Mouse (Mus musculus): ENCODE results near the gene Gm21190. TPM values are rescaled to one million over a fixed set of nuclear protein-coding genes. Genes with fewer than 3 reads are reported as not detected.
A peak's percentile ranks its signal among the peaks of the same experiment; 100 is the strongest.
"Not testable (repeated sequence)": the region's sequence is repeated elsewhere in the genome, so short reads cannot be mapped to it uniquely, and the experiment has no call there.

Gene Gm21190
- polyA plus RNA-seq (2015; fragmentation: Nextera tagmentation; extraction: Ambion mirVana) = not detected in 2 replicates

DNA sequence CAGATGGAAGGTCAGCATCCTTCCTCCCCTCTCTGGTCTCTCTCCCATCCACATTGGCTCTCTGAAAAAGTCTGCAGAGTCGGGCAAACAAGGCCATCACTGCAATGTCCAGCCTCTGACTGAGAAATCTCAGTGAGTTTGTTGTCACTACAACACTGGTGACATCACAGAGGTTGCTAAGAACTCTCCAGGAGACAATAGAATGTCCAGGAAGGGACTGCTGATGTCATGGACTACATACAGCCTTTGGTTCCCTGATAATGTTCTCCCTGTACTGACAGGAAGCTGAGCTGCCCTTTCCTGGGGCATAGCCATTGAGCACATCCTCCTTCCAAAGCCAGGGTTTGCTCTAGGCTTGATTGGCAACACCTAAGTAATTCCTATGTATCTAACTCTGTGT lies at the start of gene Gm21190:
TSS of gene Gm21190 (minus strand) at position 101 of the 400 bp plus-strand sequence.
- H3K27me3 ChIP-seq (ENCODE audit: insufficient read depth, low read length); DNase-seq (ENCODE audit: low spot score); H3K4me3 ChIP-seq (replicated peaks; ENCODE audit: low read depth, low read length); H3K4me1 ChIP-seq (replicated peaks; ENCODE audit: insufficient read depth, low read length); H3K36me3 ChIP-seq (ENCODE audit: insufficient read depth, low read length); ATAC-seq (replicated peaks; ENCODE audit: low FRiP score, low read depth); H3K4me2 ChIP-seq (ENCODE audit: low read length); H3K9me3 ChIP-seq (replicated peaks; ENCODE audit: low read length); H3K27ac ChIP-seq; H3K9ac ChIP-seq (ENCODE audit: low read depth, low read length): not testable (repeated sequence)
- no CpG with 5 or more reads among the region's 1 CpGs for WGBS

DNA sequence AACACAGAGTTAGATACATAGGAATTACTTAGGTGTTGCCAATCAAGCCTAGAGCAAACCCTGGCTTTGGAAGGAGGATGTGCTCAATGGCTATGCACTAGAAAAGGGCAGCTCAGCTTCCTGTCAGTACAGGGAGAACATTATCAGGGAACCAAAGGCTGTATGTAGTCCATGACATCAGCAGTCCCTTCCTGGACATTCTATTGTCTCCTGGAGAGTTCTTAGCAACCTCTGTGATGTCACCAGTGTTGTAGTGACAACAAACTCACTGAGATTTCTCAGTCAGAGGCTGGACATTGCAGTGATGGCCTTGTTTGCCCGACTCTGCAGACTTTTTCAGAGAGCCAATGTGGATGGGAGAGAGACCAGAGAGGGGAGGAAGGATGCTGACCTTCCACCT lies 48.0 kb upstream of the Gm21190 start, which contains the start of gene Gm21083:
TSS of gene Gm21083 (plus strand) at position 301 of the 400 bp plus-strand sequence.
- not testable (repeated sequence) for H3K9me3 ChIP-seq (replicated peaks; ENCODE audit: low read length); H3K4me3 ChIP-seq (replicated peaks; ENCODE audit: low read depth, low read length); H3K27ac ChIP-seq; H3K27me3 ChIP-seq (ENCODE audit: insufficient read depth, low read length); H3K4me2 ChIP-seq (ENCODE audit: low read length); H3K36me3 ChIP-seq (ENCODE audit: insufficient read depth, low read length); DNase-seq (ENCODE audit: low spot score); H3K4me1 ChIP-seq (replicated peaks; ENCODE audit: insufficient read depth, low read length); ATAC-seq (replicated peaks; ENCODE audit: low FRiP score, low read depth); H3K9ac ChIP-seq (ENCODE audit: low read depth, low read length)
- WGBS = no CpG with 5 or more reads among the region's 1 CpGs

DNA sequence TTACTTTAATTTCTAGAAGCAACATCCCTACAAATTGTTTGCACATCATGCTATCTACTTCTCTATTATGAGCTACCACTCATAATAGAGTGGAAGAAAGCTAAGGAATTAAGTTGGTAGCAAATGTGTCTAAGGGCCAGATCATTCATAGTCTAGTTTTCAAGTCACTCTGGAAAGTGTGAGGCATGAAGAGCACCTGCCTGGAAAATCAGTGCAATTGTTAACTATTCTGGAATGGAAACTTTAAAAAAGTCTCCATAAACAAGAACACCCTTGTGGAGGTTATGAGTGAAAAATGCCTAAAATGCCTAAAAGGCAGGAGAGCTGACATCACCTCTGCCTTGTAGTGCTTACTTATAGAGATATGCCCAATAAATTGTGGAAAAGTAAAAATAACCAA lies 44.7 kb upstream of the Gm21190 start:
- H3K9ac ChIP-seq (ENCODE audit: low read depth, low read length); H3K27ac ChIP-seq; ATAC-seq (replicated peaks; ENCODE audit: low FRiP score, low read depth); H3K27me3 ChIP-seq (ENCODE audit: insufficient read depth, low read length); H3K4me2 ChIP-seq (ENCODE audit: low read length); DNase-seq (ENCODE audit: low spot score); H3K36me3 ChIP-seq (ENCODE audit: insufficient read depth, low read length); H3K4me3 ChIP-seq (replicated peaks; ENCODE audit: low read depth, low read length); H3K4me1 ChIP-seq (replicated peaks; ENCODE audit: insufficient read depth, low read length); H3K9me3 ChIP-seq (replicated peaks; ENCODE audit: low read length): not testable (repeated sequence)

DNA sequence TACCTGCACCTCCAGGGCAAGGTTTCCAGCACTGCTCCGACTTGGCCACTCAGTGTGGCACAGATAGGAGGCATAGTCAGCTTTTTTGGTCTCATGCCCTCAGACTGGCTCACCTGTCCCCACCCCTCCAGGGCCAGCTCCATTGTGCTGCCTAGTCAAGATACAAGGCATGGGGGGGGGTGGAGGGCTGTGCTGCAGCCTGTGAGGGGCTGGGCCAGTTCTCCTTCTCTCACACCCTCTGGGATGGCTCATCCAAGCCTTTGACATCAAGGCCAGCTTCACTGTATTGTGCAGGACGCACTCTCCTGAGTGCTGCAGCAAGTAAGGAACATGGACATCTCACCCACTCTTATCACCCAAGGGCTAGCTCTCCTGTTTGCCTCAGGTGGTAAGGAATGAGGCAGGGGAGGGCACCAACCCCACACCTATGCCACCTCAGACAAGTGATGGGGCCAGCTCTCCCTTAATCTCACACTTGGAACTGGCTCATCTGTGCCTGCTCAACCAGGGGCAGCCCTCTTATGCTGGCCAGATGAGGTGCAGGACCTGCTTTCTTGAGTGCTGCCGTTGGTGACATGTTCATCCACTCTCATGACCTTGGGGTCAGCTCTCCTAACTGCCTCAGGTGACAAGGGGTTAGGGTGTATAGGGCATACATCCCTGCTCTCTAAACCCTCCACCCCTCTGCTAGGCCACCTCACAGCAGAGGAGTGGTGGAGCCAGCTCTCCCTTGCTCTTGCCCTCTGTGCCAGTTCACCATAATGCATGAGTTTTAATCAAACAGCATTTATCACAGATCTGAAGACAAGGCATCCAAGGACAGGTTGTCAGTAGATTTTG lies 32.6 kb upstream of the Gm21190 start:
- not testable (repeated sequence) for H3K9ac ChIP-seq (ENCODE audit: low read depth, low read length); H3K27ac ChIP-seq; H3K4me2 ChIP-seq (ENCODE audit: low read length); H3K27me3 ChIP-seq (ENCODE audit: insufficient read depth, low read length); H3K4me3 ChIP-seq (replicated peaks; ENCODE audit: low read depth, low read length); H3K9me3 ChIP-seq (replicated peaks; ENCODE audit: low read length); H3K36me3 ChIP-seq (ENCODE audit: insufficient read depth, low read length); DNase-seq (ENCODE audit: low spot score); H3K4me1 ChIP-seq (replicated peaks; ENCODE audit: insufficient read depth, low read length)
- ATAC-seq (replicated peaks; ENCODE audit: low FRiP score, low read depth) = peak; percentile 59
- WGBS = 73% methylated on average over 3 of the region's 3 CpGs

DNA sequence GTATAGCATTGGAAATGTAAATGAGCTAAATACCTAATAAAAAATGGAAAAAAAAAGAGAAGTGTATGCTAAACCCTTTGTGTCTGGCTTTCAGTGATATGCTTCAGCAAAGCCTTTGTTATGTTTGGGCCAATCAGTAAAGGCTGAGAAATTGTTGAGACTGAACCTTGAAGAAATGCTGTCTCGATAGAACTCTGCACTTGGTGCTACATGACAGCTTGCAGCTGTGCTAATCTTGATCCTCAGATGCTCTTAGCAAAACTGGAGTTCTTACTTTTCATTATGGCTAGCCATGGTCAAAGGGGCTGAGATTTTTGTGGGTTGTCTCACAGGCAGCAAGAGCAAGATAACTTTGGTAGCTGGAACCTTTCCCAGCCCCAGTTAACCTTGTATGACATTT lies 29.6 kb upstream of the Gm21190 start:
- ATAC-seq (replicated peaks; ENCODE audit: low FRiP score, low read depth); H3K4me1 ChIP-seq (replicated peaks; ENCODE audit: insufficient read depth, low read length); H3K4me2 ChIP-seq (ENCODE audit: low read length); H3K36me3 ChIP-seq (ENCODE audit: insufficient read depth, low read length); H3K9ac ChIP-seq (ENCODE audit: low read depth, low read length); H3K27ac ChIP-seq; H3K27me3 ChIP-seq (ENCODE audit: insufficient read depth, low read length); H3K9me3 ChIP-seq (replicated peaks; ENCODE audit: low read length); H3K4me3 ChIP-seq (replicated peaks; ENCODE audit: low read depth, low read length): not testable (repeated sequence)
- WGBS = 55% methylated on average over 1 of the region's 1 CpGs
- peak; percentile 4 for DNase-seq (ENCODE audit: low spot score)

DNA sequence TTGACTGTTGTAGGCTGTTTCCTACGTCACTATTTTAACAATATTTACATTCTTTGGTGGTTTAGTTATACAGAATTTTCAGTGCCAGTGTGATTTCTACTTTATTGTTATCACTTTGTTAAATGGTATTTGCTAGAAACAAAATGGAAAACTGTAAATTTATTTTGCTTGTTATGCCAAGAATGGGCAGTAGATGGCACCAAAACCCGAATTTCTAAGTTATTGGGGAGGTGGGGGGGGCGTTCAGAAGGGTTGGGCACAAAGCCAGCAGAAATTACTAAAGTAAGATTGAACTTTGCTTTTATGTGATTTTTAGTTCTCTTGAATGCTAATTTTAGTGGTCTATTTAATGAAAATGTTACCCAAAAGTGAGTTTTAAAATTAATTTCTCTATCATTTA lies 20.6 kb upstream of the Gm21190 start:
- not testable (repeated sequence) for H3K27ac ChIP-seq; H3K4me1 ChIP-seq (replicated peaks; ENCODE audit: insufficient read depth, low read length); H3K36me3 ChIP-seq (ENCODE audit: insufficient read depth, low read length); H3K9ac ChIP-seq (ENCODE audit: low read depth, low read length); H3K27me3 ChIP-seq (ENCODE audit: insufficient read depth, low read length); H3K4me3 ChIP-seq (replicated peaks; ENCODE audit: low read depth, low read length); H3K9me3 ChIP-seq (replicated peaks; ENCODE audit: low read length); H3K4me2 ChIP-seq (ENCODE audit: low read length); ATAC-seq (replicated peaks; ENCODE audit: low FRiP score, low read depth)
- DNase-seq (ENCODE audit: low spot score) = peak; percentile 19
- 13% methylated on average over 3 of the region's 3 CpGs for WGBS
- TF ChIP-seq CTCF (IDR thresholded peaks at IDR 0.05; ENCODE audit: low read depth) = peak; percentile 61

DNA sequence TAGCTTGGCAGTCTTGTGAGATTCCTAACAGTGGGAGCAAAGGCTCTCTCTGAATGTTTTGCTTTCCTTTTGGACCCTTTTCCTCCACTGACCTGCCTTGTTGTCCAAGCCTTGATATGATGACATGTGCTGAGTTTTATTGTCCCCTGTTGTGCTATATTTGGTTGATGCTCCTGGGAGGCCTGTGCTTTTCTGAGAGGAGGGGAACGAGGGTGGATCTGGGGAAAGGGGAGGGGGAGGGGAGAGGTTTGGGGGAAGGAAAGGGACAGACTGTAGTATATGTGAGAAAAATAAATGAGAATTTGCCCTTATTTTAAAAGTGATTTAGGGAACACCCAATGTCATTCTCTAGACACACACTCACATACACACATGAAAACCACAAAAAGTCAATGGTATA lies 20.1 kb upstream of the Gm21190 start:
- WGBS = 43% methylated on average over 1 of the region's 1 CpGs
- H3K9me3 ChIP-seq (replicated peaks; ENCODE audit: low read length); H3K9ac ChIP-seq (ENCODE audit: low read depth, low read length); H3K4me2 ChIP-seq (ENCODE audit: low read length); H3K4me3 ChIP-seq (replicated peaks; ENCODE audit: low read depth, low read length); H3K4me1 ChIP-seq (replicated peaks; ENCODE audit: insufficient read depth, low read length); ATAC-seq (replicated peaks; ENCODE audit: low FRiP score, low read depth); H3K27me3 ChIP-seq (ENCODE audit: insufficient read depth, low read length); H3K27ac ChIP-seq; H3K36me3 ChIP-seq (ENCODE audit: insufficient read depth, low read length): not testable (repeated sequence)
- DNase-seq (ENCODE audit: low spot score) = peak; percentile 34

DNA sequence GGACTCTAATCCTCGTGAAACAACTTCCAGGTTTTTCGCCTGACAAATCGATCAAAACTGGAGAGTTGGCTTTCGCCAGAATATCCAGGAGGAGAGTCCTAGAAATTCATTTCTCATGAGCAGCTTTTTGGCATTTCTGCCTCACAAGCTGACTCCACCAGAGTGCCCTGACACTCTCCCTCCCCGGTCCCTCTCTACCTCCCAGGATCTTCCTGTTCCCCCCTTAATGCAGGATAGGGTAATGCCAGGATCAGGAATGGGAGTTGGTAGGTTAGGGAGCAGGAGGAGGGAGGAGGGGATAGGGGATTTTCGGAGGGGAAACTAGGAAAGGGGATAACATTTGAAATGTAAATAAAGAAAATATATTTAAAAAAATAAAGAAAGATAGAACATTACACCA lies 19.6 kb upstream of the Gm21190 start:
- not testable (repeated sequence) for DNase-seq (ENCODE audit: low spot score); H3K27ac ChIP-seq; H3K27me3 ChIP-seq (ENCODE audit: insufficient read depth, low read length); H3K4me3 ChIP-seq (replicated peaks; ENCODE audit: low read depth, low read length); H3K9me3 ChIP-seq (replicated peaks; ENCODE audit: low read length); H3K4me2 ChIP-seq (ENCODE audit: low read length); ATAC-seq (replicated peaks; ENCODE audit: low FRiP score, low read depth); H3K36me3 ChIP-seq (ENCODE audit: insufficient read depth, low read length); H3K9ac ChIP-seq (ENCODE audit: low read depth, low read length); H3K4me1 ChIP-seq (replicated peaks; ENCODE audit: insufficient read depth, low read length)
- WGBS = 80% methylated on average over 6 of the region's 6 CpGs
